Mouse (Mus musculus) forebrain, embryonic 12.5 days (tissue): Measurements from ENCODE around the gene Atp6v1e1. TPM values are rescaled to one million over a fixed set of nuclear protein-coding genes. Genes with fewer than 3 reads are reported as not detected.
"Not testable (repeated sequence)": the region's sequence is repeated elsewhere in the genome, so short reads cannot be mapped to it uniquely, and the experiment has no call there.

Experiments
- ATAC-seq: fragments of 200-750 bp; cut with Nextera tagmentation; 2 replicates; pipeline ENCODE4 v1.8.0; 2017; ENCODE audit warnings: moderate TSS enrichment; ENCODE audit not compliant: low FRiP score
- H3K27ac ChIP-seq: fragments of 300-500 bp; sonication (generic); 2 replicates; pipeline ENCODE4 v1.5.1; 2016; ENCODE audit warnings: mild to moderate bottlenecking
- H3K27me3 ChIP-seq: fragments of 300-500 bp; sonication (generic); 2 replicates; pipeline ENCODE4 v1.6.1; 2016; ENCODE audit warnings: mild to moderate bottlenecking
- H3K36me3 ChIP-seq: fragments of 300-500 bp; sonication (generic); replicated peaks from 2 replicates; pipeline ENCODE4 v1.6.1; 2016; ENCODE audit warnings: mild to moderate bottlenecking
- H3K4me1 ChIP-seq: fragments of 300-500 bp; sonication (generic); 2 replicates; pipeline ENCODE4 v1.6.1; 2016
- H3K4me2 ChIP-seq: fragments of 300-500 bp; sonication (generic); 2 replicates; pipeline ENCODE4 v1.6.1; 2016; ENCODE audit warnings: mild to moderate bottlenecking, moderate library complexity
- H3K4me3 ChIP-seq: fragments of 300-500 bp; sonication (generic); replicated peaks from 2 replicates; pipeline ENCODE4 v1.5.1; 2016; ENCODE audit warnings: mild to moderate bottlenecking
- H3K9ac ChIP-seq: fragments of 300-500 bp; sonication (generic); 2 replicates; pipeline ENCODE4 v1.6.1; 2016; ENCODE audit warnings: mild to moderate bottlenecking
- H3K9me3 ChIP-seq: fragments of 300-500 bp; sonication (generic); 2 replicates; pipeline ENCODE4 v1.6.1; 2016
- WGBS: fragments of 180-500 bp; shearing (Covaris S2); methylation state at CpG from one replicate; pipeline ENCODE4 v1.1.7; 2016; 5-methylcytosine and 5-hydroxymethylcytosine counted together
- polyA plus RNA-seq: library from polyadenylated mRNA; unstranded; fragments of >200 nt; fragmentation: Nextera tagmentation; extraction: Ambion mirVana; gene quantifications from 2 replicates; pipeline ENCODE4 v1.2.1, GENCODE M21; 2016

Gene Atp6v1e1
- polyA plus RNA-seq, 1 experiment from 2014 or later: 146 TPM

- Histone ChIP-seq H3K9me3 (no peaks in the 10 kb centered on the region), H3K4me1 (peaks cover 14% of the 10 kb centered on the region), H3K27me3 (0 out of 2 replicates have a peak, but pooled peaks cover 5% of the 10 kb centered on the region), H3K36me3 (peaks cover 4% of the 10 kb centered on the region; the same call in 1 of the 2 replicates), H3K9ac (peak within 1 kb of the TSS; percentile 95), H3K4me3 (peak within 1 kb of the TSS; percentile 92), H3K4me2 (peak within 1 kb of the TSS; percentile 65), H3K27ac (peak within 1 kb of the TSS; percentile 96)
- peak; percentile 95 for ATAC-seq
- 5% methylated on average over 40 of the region's 40 CpGs for WGBS
These were observed 13.1 kb upstream of the Atp6v1e1 start, which contains the start of gene Bcl2l13 for GRCm38 (mm10) chr6:120835474-120836374. TSS of gene Bcl2l13 (plus strand) at chr6:120836212.

- no peak overlapping the region for H3K4me3 ChIP-seq
- H3K9ac ChIP-seq: no peak overlapping the region
- no peak for ATAC-seq
- peaks cover 14% of the 10 kb centered on the region for H3K4me1 ChIP-seq
- H3K27ac ChIP-seq: no peak overlapping the region
- H3K36me3 ChIP-seq: peaks cover 4% of the 10 kb centered on the region; the same call in 1 of the 2 replicates
- H3K4me2 ChIP-seq: no peak overlapping the region
- H3K9me3 ChIP-seq: no peaks in the 10 kb centered on the region
- 0 out of 2 replicates have a peak, but pooled peaks cover 5% of the 10 kb centered on the region for H3K27me3 ChIP-seq
- 94% methylated on average over 4 of the region's 4 CpGs for WGBS
These were observed 12.3 kb upstream of the Atp6v1e1 start for GRCm38 (mm10) chr6:120834766-120835321.

DNA sequence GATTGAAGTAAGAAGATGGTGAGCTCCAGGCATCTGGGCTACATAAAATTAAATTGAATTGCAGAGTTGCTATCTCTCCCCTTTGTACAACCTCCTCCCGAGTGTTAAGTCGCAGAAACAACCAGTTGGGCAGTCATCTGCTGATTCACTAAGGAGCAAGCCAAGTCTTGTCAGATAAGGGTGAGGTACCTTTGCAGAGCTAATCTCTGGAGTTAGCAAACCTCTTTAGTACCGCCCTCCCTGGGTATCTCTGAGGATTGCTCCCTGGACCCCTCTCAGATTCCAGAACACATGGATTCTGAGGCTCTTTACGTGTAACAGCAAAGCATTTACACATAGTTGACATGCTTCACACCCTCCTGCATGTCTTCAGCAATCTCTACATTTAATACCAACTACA is 9.5 kb upstream of the Atp6v1e1 start:
- Histone ChIP-seq H3K4me3 (no peak overlapping the region), H3K4me1 (peaks cover 8% of the 10 kb centered on the region), H3K9me3 (no peaks in the 10 kb centered on the region), H3K27me3 (0 out of 2 replicates have a peak, but pooled peaks cover 5% of the 10 kb centered on the region), H3K27ac (no peak overlapping the region), H3K4me2 (no peak overlapping the region), H3K36me3 (no peaks in the 10 kb centered on the region), H3K9ac (no peak overlapping the region)
- WGBS: 79% methylated on average over 4 of the region's 4 CpGs
- ATAC-seq: no peak

- H3K27me3 ChIP-seq: 0 out of 2 replicates have a peak, but pooled peaks cover 5% of the 10 kb centered on the region
- no peak overlapping the region for H3K4me2 ChIP-seq
- H3K4me3 ChIP-seq: no peak overlapping the region
- H3K4me1 ChIP-seq: peaks cover 4% of the 10 kb centered on the region; the same call in 1 of the 2 replicates
- ATAC-seq: no peak
- H3K36me3 ChIP-seq: no peaks in the 10 kb centered on the region
- H3K27ac ChIP-seq: no peak overlapping the region
- WGBS: 68% methylated on average over 4 of the region's 4 CpGs
- H3K9ac ChIP-seq: no peak overlapping the region
- H3K9me3 ChIP-seq: no peaks in the 10 kb centered on the region
These were observed 8.4 kb upstream of the Atp6v1e1 start for GRCm38 (mm10) chr6:120830866-120831608.

GRCm38 (mm10) chr6:120830056-120830455 is 7.5 kb upstream of the Atp6v1e1 start:
- Histone ChIP-seq H3K9ac (no peak overlapping the region), H3K9me3 (no peaks in the 10 kb centered on the region), H3K36me3 (no peaks in the 10 kb centered on the region), H3K4me2 (no peak overlapping the region), H3K4me1 (no peaks in the 10 kb centered on the region), H3K4me3 (no peak overlapping the region), H3K27ac (no peak overlapping the region), H3K27me3 (0 out of 2 replicates have a peak, but pooled peaks cover 5% of the 10 kb centered on the region)
- ATAC-seq: no peak
- 57% methylated on average over 1 of the region's 1 CpGs for WGBS

GRCm38 (mm10) chr6:120822937-120823614 is 483 bp upstream of the Atp6v1e1 start:
- H3K9ac ChIP-seq: no peak overlapping the region
- peaks cover 13% of the 10 kb centered on the region for H3K36me3 ChIP-seq
- H3K27me3 ChIP-seq: no peaks in the 10 kb centered on the region
- peak overlapping the region; percentile 30 for H3K4me2 ChIP-seq
- H3K4me1 ChIP-seq: peaks cover 17% of the 10 kb centered on the region
- peak overlapping the region; percentile 93; the same call in 1 of the 2 replicates for H3K4me3 ChIP-seq
- peak; percentile 55 for ATAC-seq
- H3K9me3 ChIP-seq: no peaks in the 10 kb centered on the region
- H3K27ac ChIP-seq: no peak overlapping the region
- WGBS: 77% methylated on average over 10 of the region's 10 CpGs

DNA sequence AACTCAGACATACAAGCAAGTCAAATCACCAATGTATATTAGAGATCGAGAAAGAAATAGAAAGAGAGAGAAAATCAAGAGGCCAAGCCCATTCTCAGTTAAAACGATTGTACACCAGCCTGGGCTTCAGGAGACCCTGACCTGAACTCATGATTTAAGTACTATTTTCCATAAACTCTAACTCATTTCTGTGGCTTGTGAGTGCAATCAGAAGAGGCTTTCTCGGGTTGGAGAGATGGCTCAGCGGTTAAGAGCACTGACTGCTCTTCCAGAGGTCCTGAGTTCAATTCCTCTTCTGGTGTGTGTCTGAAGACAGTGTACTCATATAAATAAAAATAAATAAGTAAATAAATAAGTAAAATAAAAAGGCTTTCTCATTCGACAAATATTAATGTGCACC is 878 bp downstream of the Atp6v1e1 start:
- no peaks in the 10 kb centered on the region for H3K9me3 ChIP-seq
- whole genome bisulfite sequencing: 59% methylated on average over 5 of the region's 5 CpGs
- peak overlapping the region; percentile 84 for H3K9ac ChIP-seq
- no peak overlapping the region for H3K27ac ChIP-seq
- H3K4me3 ChIP-seq: peak overlapping the region; percentile 93
- no peaks in the 10 kb centered on the region for H3K27me3 ChIP-seq
- H3K4me1 ChIP-seq: peaks cover 17% of the 10 kb centered on the region
- ATAC-seq: no peak
- H3K4me2 ChIP-seq: peak overlapping the region; percentile 61
- peaks cover 24% of the 10 kb centered on the region for H3K36me3 ChIP-seq

- peak overlapping the region; percentile 61 for H3K4me2 ChIP-seq
- no peaks in the 10 kb centered on the region for H3K27me3 ChIP-seq
- no peak overlapping the region for H3K27ac ChIP-seq
- H3K9me3 ChIP-seq: no peaks in the 10 kb centered on the region
- H3K4me1 ChIP-seq: peaks cover 17% of the 10 kb centered on the region
- peak overlapping the region; percentile 84; the same call in 1 of the 2 replicates for H3K9ac ChIP-seq
- ATAC-seq: no peak
- H3K36me3 ChIP-seq: peaks cover 24% of the 10 kb centered on the region
- H3K4me3 ChIP-seq: no peak overlapping the region; the same call in 1 of the 2 replicates
- 91% methylated on average over 1 of the region's 1 CpGs for WGBS
These were observed 1.7 kb downstream of the Atp6v1e1 start for GRCm38 (mm10) chr6:120820941-120821340.

DNA sequence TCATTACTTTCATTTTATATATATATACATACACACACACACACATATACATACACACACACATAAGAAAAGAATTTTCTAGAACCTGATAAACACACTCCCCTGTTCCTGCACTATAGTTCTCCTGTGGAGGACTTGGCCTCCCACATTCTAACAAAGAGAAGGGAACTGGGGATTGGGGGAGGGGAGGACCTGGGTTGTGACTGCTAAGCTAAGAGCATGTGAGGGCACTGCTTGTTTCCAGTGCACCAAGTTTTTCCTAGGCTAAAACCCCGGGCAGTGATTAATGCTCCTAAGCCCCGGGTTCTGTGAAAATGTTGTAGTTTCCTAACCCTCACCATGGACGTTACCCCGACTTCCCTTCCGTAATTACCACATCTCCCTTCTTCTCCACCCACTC is 2.4 kb downstream of the Atp6v1e1 start:
- H3K27ac ChIP-seq: no peak overlapping the region
- no peaks in the 10 kb centered on the region for H3K27me3 ChIP-seq
- H3K4me2 ChIP-seq: no peak overlapping the region
- peaks cover 24% of the 10 kb centered on the region for H3K36me3 ChIP-seq
- 93% methylated on average over 5 of the region's 5 CpGs for WGBS
- ATAC-seq: no peak
- H3K4me3 ChIP-seq: no peak overlapping the region
- peaks cover 17% of the 10 kb centered on the region for H3K4me1 ChIP-seq
- no peaks in the 10 kb centered on the region for H3K9me3 ChIP-seq
- H3K9ac ChIP-seq: no peak overlapping the region

DNA sequence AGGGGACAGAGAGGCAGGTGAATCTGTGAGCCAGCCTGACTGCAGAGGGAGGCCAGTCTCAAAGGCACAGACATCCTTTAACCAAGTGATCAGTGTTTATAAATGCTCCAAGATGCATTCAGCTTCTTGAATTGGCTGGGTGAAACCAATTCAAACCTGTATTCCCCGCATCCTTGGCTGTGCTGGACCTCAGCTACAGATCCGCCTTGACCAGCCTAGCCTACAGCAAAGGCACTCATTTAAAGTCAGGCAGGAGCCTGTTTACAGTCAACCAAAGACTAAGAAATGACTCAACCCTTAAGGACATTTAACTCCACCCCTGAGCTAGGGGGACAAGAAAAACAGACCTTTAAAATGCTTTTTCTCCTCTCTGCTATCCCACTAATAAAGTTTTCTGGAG is 3.3 kb downstream of the Atp6v1e1 start:
- H3K4me1 ChIP-seq: peaks cover 17% of the 10 kb centered on the region
- 99% methylated on average over 2 of the region's 2 CpGs for WGBS
- H3K27me3 ChIP-seq: no peaks in the 10 kb centered on the region
- no peak overlapping the region for H3K27ac ChIP-seq
- H3K36me3 ChIP-seq: peaks cover 24% of the 10 kb centered on the region
- H3K4me2 ChIP-seq: no peak overlapping the region
- no peak overlapping the region for H3K9ac ChIP-seq
- no peak overlapping the region for H3K4me3 ChIP-seq
- no peaks in the 10 kb centered on the region for H3K9me3 ChIP-seq
- no peak for ATAC-seq

DNA sequence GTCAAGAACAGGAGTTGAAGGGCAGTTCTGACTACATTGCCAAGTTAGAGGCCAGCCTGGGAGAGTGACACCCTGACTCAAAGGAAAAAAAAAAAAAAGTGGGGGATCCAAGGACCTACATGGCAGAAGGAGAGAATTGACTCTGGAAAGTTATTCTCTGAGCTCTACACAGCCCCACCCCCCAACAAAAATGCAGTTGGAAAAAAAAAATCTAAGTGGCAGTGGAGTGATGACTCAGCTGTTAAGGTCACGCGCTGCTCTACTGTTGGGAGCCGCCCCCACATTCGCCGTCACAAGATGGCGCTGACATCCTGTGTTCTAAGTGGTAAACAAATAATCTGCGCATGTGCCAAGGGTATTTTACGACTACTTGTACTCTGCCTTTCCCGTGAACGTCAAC is 10.6 kb downstream of the Atp6v1e1 start:
- not testable (repeated sequence) for H3K4me3 ChIP-seq, H3K9ac ChIP-seq, H3K9me3 ChIP-seq, H3K4me1 ChIP-seq, H3K4me2 ChIP-seq, H3K27me3 ChIP-seq, ATAC-seq, H3K27ac ChIP-seq
- WGBS: 96% methylated on average over 10 of the region's 10 CpGs
- peaks cover 49% of the 10 kb centered on the region for H3K36me3 ChIP-seq
